Mouse (Mus musculus) olfactory bulb, adult 2 months (tissue): Measurements from ENCODE around the gene Pde6d. TPM values are rescaled to one million over a fixed set of nuclear protein-coding genes. Genes with fewer than 3 reads are reported as not detected.
A peak's percentile ranks its signal among the peaks of the same experiment; 100 is the strongest.
"Not testable (repeated sequence)": the region's sequence is repeated elsewhere in the genome, so short reads cannot be mapped to it uniquely, and the experiment has no call there.

ENCODE experiments used
- H3K27ac ChIP-seq: fragments of 200-500 bp; 2 replicates; pipeline ENCODE4 v1.5.1; 2012; ENCODE audit warnings: low read depth, low read length; ENCODE audit not compliant: insufficient read depth
- H3K4me1 ChIP-seq: fragments of 200-500 bp; 2 replicates; pipeline ENCODE4 v1.6.1; 2012; ENCODE audit warnings: low read length; ENCODE audit not compliant: control insufficient read depth, insufficient read depth
- H3K4me3 ChIP-seq: fragments of 200-500 bp; 2 replicates; pipeline ENCODE4 v1.5.1; 2012; ENCODE audit warnings: mild to moderate bottlenecking, low read depth, low read length, moderate library complexity; ENCODE audit not compliant: insufficient read depth
- CTCF ChIP-seq: fragments of 200-500 bp; IDR thresholded peaks from 2 replicates; pipeline ENCODE4 v1.5.1; 2012; ENCODE audit warnings: low read depth, mild to moderate bottlenecking, low read length, moderate library complexity; ENCODE audit not compliant: insufficient read depth
- POLR2A ChIP-seq: fragments of 200-500 bp; IDR thresholded peaks from 2 replicates; pipeline ENCODE4 v1.6.1; 2012; ENCODE audit warnings: mild to moderate bottlenecking, low read depth, low read length, moderate library complexity; ENCODE audit not compliant: insufficient read depth
- WGBS: fragments of 180-500 bp; shearing (Covaris S2); methylation state at CpG from one replicate; pipeline ENCODE4 v1.1.7; 2018; 5-methylcytosine and 5-hydroxymethylcytosine counted together
- polyA plus RNA-seq: library from polyadenylated mRNA; stranded (reverse); fragments of >200 nt; gene quantifications from 2 replicates; pipeline ENCODE4 v1.2.4, GENCODE M21; 2012; ENCODE audit warnings: low replicate concordance; ENCODE audit not compliant: missing spikeins, insufficient read depth, insufficient read length

Gene Pde6d
- polyA plus RNA-seq, 1 experiment, result not detected

GRCm38 (mm10) chr1:86555665-86556064 is 26.8 kb downstream of the Pde6d start:
- WGBS, result 86% methylated on average over 3 of the region's 3 CpGs

GRCm38 (mm10) chr1:86551877-86552276 is 30.6 kb downstream of the Pde6d start:
- WGBS, result 75% methylated on average over 2 of the region's 2 CpGs
- TF ChIP-seq POLR2A, result no peak
- TF ChIP-seq CTCF, result no peak
- no peak overlapping the region for H3K4me3 ChIP-seq
- peaks cover 7% of the 10 kb centered on the region for H3K4me1 ChIP-seq
- H3K27ac ChIP-seq, result no peak overlapping the region

More at GRCm38 (mm10) chr1:86555665-86556064, 26.8 kb downstream of the Pde6d start:
- no peak overlapping the region for H3K4me3 ChIP-seq
- peaks cover 4% of the 10 kb centered on the region for H3K4me1 ChIP-seq
- TF ChIP-seq CTCF (no peak), POLR2A (no peak)
- no peak overlapping the region for H3K27ac ChIP-seq

GRCm38 (mm10) chr1:86551299-86551698 is 31.1 kb downstream of the Pde6d start:
- WGBS, result 77% methylated on average over 4 of the region's 4 CpGs
- TF ChIP-seq POLR2A (no peak), CTCF (no peak)
- Histone ChIP-seq H3K27ac (peak overlapping the region; percentile 42; the same call in 1 of the 2 replicates), H3K4me3 (no peak overlapping the region), H3K4me1 (peaks cover 7% of the 10 kb centered on the region)

- no peak overlapping the region for H3K27ac ChIP-seq
- H3K4me1 ChIP-seq, result peaks cover 7% of the 10 kb centered on the region
- WGBS, result 30% methylated on average over 3 of the region's 3 CpGs
- TF ChIP-seq CTCF (no peak), POLR2A (no peak)
- no peak overlapping the region for H3K4me3 ChIP-seq
Observed at GRCm38 (mm10) chr1:86546797-86547196, 35.6 kb downstream of the Pde6d start.

- TF ChIP-seq CTCF (no peak), POLR2A (no peak)
- Histone ChIP-seq H3K4me1 (no peaks in the 10 kb centered on the region), H3K4me3 (no peak overlapping the region), H3K27ac (no peak overlapping the region)
- WGBS, result 88% methylated on average over 2 of the region's 2 CpGs
Observed at GRCm38 (mm10) chr1:86542584-86542983, 39.8 kb downstream of the Pde6d start.

- H3K4me1 ChIP-seq, H3K4me3 ChIP-seq, H3K27ac ChIP-seq: not testable (repeated sequence)
- WGBS, result 93% methylated on average over 12 of the region's 12 CpGs
Observed at GRCm38 (mm10) chr1:86539583-86539982, 42.8 kb downstream of the Pde6d start.

- TF ChIP-seq CTCF (no peak), POLR2A (no peak)
- Histone ChIP-seq H3K4me3 (no peak overlapping the region), H3K27ac (no peak overlapping the region), H3K4me1 (no peaks in the 10 kb centered on the region)
- WGBS, result 41% methylated on average over 3 of the region's 3 CpGs
Observed at GRCm38 (mm10) chr1:86538383-86538782, 44.0 kb downstream of the Pde6d start.

GRCm38 (mm10) chr1:86533411-86534130 is 48.9 kb downstream of the Pde6d start:
- no peak overlapping the region for H3K27ac ChIP-seq
- 74% methylated on average over 6 of the region's 6 CpGs for WGBS
- peaks cover 8% of the 10 kb centered on the region; the same call in 1 of the 2 replicates for H3K4me1 ChIP-seq
- TF ChIP-seq CTCF, result no peak
- TF ChIP-seq POLR2A, result no peak
- no peak overlapping the region for H3K4me3 ChIP-seq

GRCm38 (mm10) chr1:86532362-86533051 is 49.9 kb downstream of the Pde6d start:
- H3K4me1 ChIP-seq, result peaks cover 8% of the 10 kb centered on the region; the same call in 1 of the 2 replicates
- 23% methylated on average over 11 of the region's 11 CpGs for WGBS
- TF ChIP-seq CTCF, result peak; percentile 62; the same call in 1 of the 2 replicates
- no peak for TF ChIP-seq POLR2A
- no peak overlapping the region for H3K4me3 ChIP-seq
- no peak overlapping the region for H3K27ac ChIP-seq
